Mouse (Mus musculus) heart, embryonic 14.5 days (tissue): ENCODE data around the gene Tmem110. TPM values are rescaled to one million over a fixed set of nuclear protein-coding genes. Genes with fewer than 3 reads are reported as not detected.

ENCODE experiments used
- ATAC-seq: fragments of 200-750 bp; cut with Nextera tagmentation; 2 replicates; pipeline ENCODE4 v1.8.0; 2017; ENCODE audit warnings: low read depth, moderate TSS enrichment; ENCODE audit not compliant: insufficient number of reproducible peaks, insufficient read depth, low FRiP score
- H3K27ac ChIP-seq, 2 experiments: fragments of 200-500 bp in 1 of 2; fragments of 300-500 bp in 1 of 2; sonication (generic) in 1 of 2; replicated peaks in 1 of 2; 2 replicates each; pipeline ENCODE4 v1.5.1; 2012 to 2014; ENCODE audit warnings: low read depth in 2 of 2, low read length in 2 of 2, control low read depth in 1 of 2, mild to moderate bottlenecking in 1 of 2, mixed read lengths in 1 of 2; ENCODE audit not compliant: control insufficient read depth in 1 of 2, insufficient read depth in 1 of 2
- H3K27me3 ChIP-seq: fragments of 300-500 bp; sonication (generic); 2 replicates; pipeline ENCODE4 v1.6.1; 2014; ENCODE audit warnings: mild to moderate bottlenecking, low read length, control low read depth; ENCODE audit not compliant: control insufficient read depth, insufficient read depth
- H3K36me3 ChIP-seq: fragments of 300-500 bp; sonication (generic); 2 replicates; pipeline ENCODE4 v1.6.1; 2014; ENCODE audit warnings: mild to moderate bottlenecking, control low read depth, low read length, mixed read lengths; ENCODE audit not compliant: control insufficient read depth, insufficient read depth
- H3K4me1 ChIP-seq, 2 experiments: fragments of 200-500 bp in 1 of 2; fragments of 300-500 bp in 1 of 2; sonication (generic) in 1 of 2; 2 replicates each; pipeline ENCODE4 v1.6.1; 2012 to 2014; ENCODE audit warnings: low read length in 2 of 2, control low read depth in 1 of 2, mixed read lengths in 1 of 2; ENCODE audit not compliant: control insufficient read depth in 2 of 2, insufficient read depth in 2 of 2
- H3K4me2 ChIP-seq: fragments of 300-500 bp; sonication (generic); 2 replicates; pipeline ENCODE4 v1.6.1; 2014; ENCODE audit warnings: mild to moderate bottlenecking, low read length
- H3K4me3 ChIP-seq, 2 experiments: fragments of 200-500 bp in 1 of 2; fragments of 300-500 bp in 1 of 2; sonication (generic) in 1 of 2; 2 replicates each; pipeline ENCODE4 v1.5.1; 2012 to 2014; ENCODE audit warnings: low read length in 2 of 2, mild to moderate bottlenecking in 2 of 2, control low read depth in 1 of 2, low read depth in 1 of 2, moderate library complexity in 1 of 2; ENCODE audit not compliant: control insufficient read depth in 1 of 2, insufficient read depth in 1 of 2
- H3K9ac ChIP-seq: fragments of 300-500 bp; sonication (generic); 2 replicates; pipeline ENCODE4 v1.6.1; 2014; ENCODE audit warnings: mild to moderate bottlenecking, low read length
- H3K9me3 ChIP-seq: fragments of 300-500 bp; sonication (generic); 2 replicates; pipeline ENCODE4 v1.6.1; 2016; ENCODE audit warnings: low read length, control low read depth; ENCODE audit not compliant: control insufficient read depth
- WGBS: fragments of 180-500 bp; shearing (Covaris S2); extraction: QIAGEN DNeasy Blood & Tissue Kit; methylation state at CpG from one replicate; pipeline ENCODE4 v1.1.7; 2014; 5-methylcytosine and 5-hydroxymethylcytosine counted together
- polyA plus RNA-seq: library from polyadenylated mRNA; unstranded; fragments of >200 nt; fragmentation: Nextera tagmentation; extraction: Ambion mirVana; gene quantifications from 2 replicates; pipeline ENCODE4 v1.2.1, GENCODE M21; 2014

The Tmem110 gene
- polyA plus RNA-seq, 1 experiment from 2014 or later: 16.3 TPM

- Histone ChIP-seq H3K9ac (peak overlapping the region; percentile 85), H3K4me3 (peak overlapping the region; percentile 90), H3K4me1 (peaks cover 21 to 36% of the 10 kb centered on the region in 2 experiments), H3K4me2 (peak overlapping the region; percentile 87), H3K27me3 (no peaks in the 10 kb centered on the region), H3K36me3 (0 out of 2 replicates have a peak, but pooled peaks cover under 1% of the 10 kb centered on the region), H3K9me3 (no peaks in the 10 kb centered on the region), H3K27ac (no peak overlapping the region)
- 34% methylated on average over 5 of the region's 5 CpGs for WGBS
- no peak for ATAC-seq
Measured at GRCm38 (mm10) chr14:30825021-30825475, 342 bp upstream of the Tmem110 start.

- H3K27ac ChIP-seq: no peak overlapping the region
Measured at GRCm38 (mm10) chr14:30826174-30827140, 1.1 kb downstream of the Tmem110 start.

GRCm38 (mm10) chr14:30827480-30827879 is 2.1 kb downstream of the Tmem110 start:
- peaks cover 21 to 41% of the 10 kb centered on the region in 2 experiments for H3K4me1 ChIP-seq
- no peak overlapping the region for H3K4me2 ChIP-seq
- H3K9ac ChIP-seq: no peak overlapping the region
- no peaks in the 10 kb centered on the region for H3K9me3 ChIP-seq
- WGBS: 77% methylated on average over 4 of the region's 4 CpGs
- H3K27me3 ChIP-seq: no peaks in the 10 kb centered on the region
- H3K36me3 ChIP-seq: no peaks in the 10 kb centered on the region
- no peak overlapping the region for H3K4me3 ChIP-seq
- no peak overlapping the region for H3K27ac ChIP-seq
- ATAC-seq: no peak

More at GRCm38 (mm10) chr14:30826174-30827140, 1.1 kb downstream of the Tmem110 start:
- Histone ChIP-seq H3K4me2 (peak overlapping the region; percentile 87), H3K9ac (peak overlapping the region; percentile 85), H3K27me3 (no peaks in the 10 kb centered on the region), H3K4me3 (peak overlapping the region; percentile 90), H3K36me3 (no peaks in the 10 kb centered on the region), H3K4me1 (peaks cover 21 to 38% of the 10 kb centered on the region in 2 experiments), H3K9me3 (no peaks in the 10 kb centered on the region)
- 26% methylated on average over 17 of the region's 17 CpGs for WGBS
- no peak for ATAC-seq

- ATAC-seq: no peak
- WGBS: 79% methylated on average over 4 of the region's 4 CpGs
- no peaks in the 10 kb centered on the region for H3K36me3 ChIP-seq
- no peak overlapping the region for H3K4me3 ChIP-seq
- H3K4me2 ChIP-seq: no peak overlapping the region
- H3K4me1 ChIP-seq: peaks cover 21 to 41% of the 10 kb centered on the region in 2 experiments
- no peaks in the 10 kb centered on the region for H3K27me3 ChIP-seq
- H3K9me3 ChIP-seq: no peaks in the 10 kb centered on the region
- H3K9ac ChIP-seq: no peak overlapping the region
- H3K27ac ChIP-seq: 0 out of 4 replicates have a peak overlapping the region, but pooled peaks of 1 of the 2 experiments have one; percentile 6
Measured at GRCm38 (mm10) chr14:30828077-30828476, 2.7 kb downstream of the Tmem110 start.

- H3K27ac ChIP-seq: peak overlapping the region; percentile 51 to 55
- no peaks in the 10 kb centered on the region for H3K27me3 ChIP-seq
- H3K4me3 ChIP-seq: peak overlapping the region in 1 of 2 experiments; percentile 4; a peak in 1 of 4 replicates
- H3K9ac ChIP-seq: no peak overlapping the region; the same call in 1 of the 2 replicates
- no peak; the same call in 1 of the 2 replicates for ATAC-seq
- H3K9me3 ChIP-seq: no peaks in the 10 kb centered on the region
- H3K4me1 ChIP-seq: peaks cover 21 to 41% of the 10 kb centered on the region in 2 experiments
- H3K4me2 ChIP-seq: peak overlapping the region; percentile 54
- WGBS: 45% methylated on average over 11 of the region's 11 CpGs
- H3K36me3 ChIP-seq: no peaks in the 10 kb centered on the region
Measured at GRCm38 (mm10) chr14:30828635-30829460, 3.5 kb downstream of the Tmem110 start.

GRCm38 (mm10) chr14:30837416-30837996 is 12.1 kb downstream of the Tmem110 start:
- Histone ChIP-seq H3K4me1 (peaks cover 4 to 12% of the 10 kb centered on the region in 2 experiments), H3K36me3 (0 out of 2 replicates have a peak, but pooled peaks cover 13% of the 10 kb centered on the region), H3K9me3 (no peaks in the 10 kb centered on the region), H3K27me3 (no peaks in the 10 kb centered on the region), H3K4me2 (no peak overlapping the region), H3K27ac (peak overlapping the region in 1 of 2 experiments; percentile 1; a peak in 1 of 4 replicates), H3K9ac (no peak overlapping the region), H3K4me3 (no peak overlapping the region)
- WGBS: 69% methylated on average over 14 of the region's 14 CpGs
- ATAC-seq: no peak

GRCm38 (mm10) chr14:30843701-30844100 is 18.3 kb downstream of the Tmem110 start:
- Histone ChIP-seq H3K9ac (no peak overlapping the region), H3K36me3 (0 out of 2 replicates have a peak, but pooled peaks cover 2% of the 10 kb centered on the region), H3K27me3 (no peaks in the 10 kb centered on the region), H3K4me3 (no peak overlapping the region), H3K4me2 (no peak overlapping the region), H3K9me3 (no peaks in the 10 kb centered on the region), H3K4me1 (no peaks in the 10 kb centered on the region), H3K27ac (no peak overlapping the region)
- ATAC-seq: no peak
- WGBS: 84% methylated on average over 3 of the region's 3 CpGs
